Mouse (Mus musculus): ENCODE measurements around the gene Nrde2. TPM values are rescaled to one million over a fixed set of nuclear protein-coding genes. Genes with fewer than 3 reads are reported as not detected.
A peak's percentile ranks its signal among the peaks of the same experiment; 100 is the strongest.
"Not testable (repeated sequence)": the region's sequence is repeated elsewhere in the genome, so short reads cannot be mapped to it uniquely, and the experiment has no call there.

Gene Nrde2
- polyA plus RNA-seq, 1 experiment from 2014 or later: 7.6 TPM

- no peak for ATAC-seq (replicated peaks; ENCODE audit: insufficient number of reproducible peaks, insufficient read depth, low FRiP score, low read depth)
- Histone ChIP-seq H3K27me3 (no peaks in the 10 kb centered on the region), H3K36me3 (no peaks in the 10 kb centered on the region), H3K4me2 (no peak overlapping the region), H3K9ac (no peak overlapping the region), H3K27ac (no peak overlapping the region), H3K4me3 (no peak overlapping the region), H3K9me3 (replicated peaks) (no peaks in the 10 kb centered on the region), H3K4me1 (replicated peaks) (peaks cover 14% of the 10 kb centered on the region)
- WGBS: 62% methylated on average over 7 of the region's 7 CpGs
Measured at GRCm38 (mm10) chr12:100196786-100197185, 37.3 kb upstream of the Nrde2 start.

- H3K9ac ChIP-seq: no peak overlapping the region
- no peak overlapping the region for H3K27ac ChIP-seq
- H3K36me3 ChIP-seq: no peaks in the 10 kb centered on the region
- ATAC-seq (replicated peaks; ENCODE audit: insufficient number of reproducible peaks, insufficient read depth, low FRiP score, low read depth): no peak
- no peak overlapping the region for H3K4me2 ChIP-seq
- no peaks in the 10 kb centered on the region for H3K9me3 ChIP-seq (replicated peaks)
- no peaks in the 10 kb centered on the region for H3K27me3 ChIP-seq
- peaks cover 5% of the 10 kb centered on the region; the same call in 1 of the 2 replicates for H3K4me1 ChIP-seq (replicated peaks)
- no peak overlapping the region for H3K4me3 ChIP-seq
- WGBS: 92% methylated on average over 1 of the region's 1 CpGs
Measured at GRCm38 (mm10) chr12:100194181-100194580, 34.7 kb upstream of the Nrde2 start.

GRCm38 (mm10) chr12:100190802-100191201 lies 31.3 kb upstream of the Nrde2 start:
- Histone ChIP-seq H3K9me3 (replicated peaks) (no peaks in the 10 kb centered on the region), H3K36me3 (no peaks in the 10 kb centered on the region), H3K27me3 (no peaks in the 10 kb centered on the region), H3K4me2 (no peak overlapping the region), H3K4me3 (no peak overlapping the region), H3K4me1 (replicated peaks) (peaks cover 6% of the 10 kb centered on the region; the same call in 1 of the 2 replicates), H3K9ac (no peak overlapping the region), H3K27ac (no peak overlapping the region)
- no peak for ATAC-seq (replicated peaks; ENCODE audit: insufficient number of reproducible peaks, insufficient read depth, low FRiP score, low read depth)
- 73% methylated on average over 6 of the region's 6 CpGs for WGBS

- Histone ChIP-seq H3K36me3 (no peaks in the 10 kb centered on the region), H3K27ac (peak overlapping the region; percentile 97), H3K27me3 (no peaks in the 10 kb centered on the region), H3K4me1 (replicated peaks) (peaks cover 10% of the 10 kb centered on the region; the same call in 1 of the 2 replicates), H3K9me3 (replicated peaks) (no peaks in the 10 kb centered on the region), H3K4me2 (peak overlapping the region; percentile 94), H3K4me3 (peak overlapping the region; percentile 63), H3K9ac (peak overlapping the region; percentile 72)
- WGBS: 2% methylated on average over 29 of the region's 29 CpGs
- no peak for ATAC-seq (replicated peaks; ENCODE audit: insufficient number of reproducible peaks, insufficient read depth, low FRiP score, low read depth)
Measured at GRCm38 (mm10) chr12:100187756-100188430, 28.4 kb upstream of the Nrde2 start.

GRCm38 (mm10) chr12:100187013-100187755 lies 27.7 kb upstream of the Nrde2 start:
- peak overlapping the region; percentile 94 for H3K4me2 ChIP-seq
- WGBS: under 1% methylated on average over 52 of the region's 52 CpGs
- peak; percentile 99 for ATAC-seq (replicated peaks; ENCODE audit: insufficient number of reproducible peaks, insufficient read depth, low FRiP score, low read depth)
- no peaks in the 10 kb centered on the region for H3K36me3 ChIP-seq
- H3K27me3 ChIP-seq: no peaks in the 10 kb centered on the region
- peak overlapping the region; percentile 63 for H3K4me3 ChIP-seq
- H3K9me3 ChIP-seq (replicated peaks): no peaks in the 10 kb centered on the region
- peak overlapping the region; percentile 72 for H3K9ac ChIP-seq
- H3K27ac ChIP-seq: peak overlapping the region; percentile 97
- peaks cover 10% of the 10 kb centered on the region; the same call in 1 of the 2 replicates for H3K4me1 ChIP-seq (replicated peaks)

GRCm38 (mm10) chr12:100186376-100186775 lies 26.9 kb upstream of the Nrde2 start:
- peak overlapping the region; percentile 71 for H3K9ac ChIP-seq
- peak overlapping the region; percentile 94 for H3K4me2 ChIP-seq
- no peak for ATAC-seq (replicated peaks; ENCODE audit: insufficient number of reproducible peaks, insufficient read depth, low FRiP score, low read depth)
- no peaks in the 10 kb centered on the region for H3K9me3 ChIP-seq (replicated peaks)
- H3K36me3 ChIP-seq: no peaks in the 10 kb centered on the region
- H3K27ac ChIP-seq: peak overlapping the region; percentile 97
- peaks cover 10% of the 10 kb centered on the region; the same call in 1 of the 2 replicates for H3K4me1 ChIP-seq (replicated peaks)
- no peaks in the 10 kb centered on the region for H3K27me3 ChIP-seq
- peak overlapping the region; percentile 63 for H3K4me3 ChIP-seq
- WGBS: 17% methylated on average over 6 of the region's 6 CpGs

GRCm38 (mm10) chr12:100185897-100186296 lies 26.4 kb upstream of the Nrde2 start:
- Histone ChIP-seq H3K9me3 (replicated peaks) (no peaks in the 10 kb centered on the region), H3K27me3 (no peaks in the 10 kb centered on the region), H3K4me2 (peak overlapping the region; percentile 94; the same call in 1 of the 2 replicates), H3K9ac (no peak overlapping the region; the same call in 1 of the 2 replicates), H3K4me3 (no peak overlapping the region), H3K4me1 (replicated peaks) (peaks cover 10% of the 10 kb centered on the region; the same call in 1 of the 2 replicates), H3K27ac (peak overlapping the region; percentile 33; the same call in 1 of the 2 replicates), H3K36me3 (no peaks in the 10 kb centered on the region)
- no peak for ATAC-seq (replicated peaks; ENCODE audit: insufficient number of reproducible peaks, insufficient read depth, low FRiP score, low read depth)
- WGBS: 55% methylated on average over 7 of the region's 7 CpGs

GRCm38 (mm10) chr12:100184976-100185375 lies 25.5 kb upstream of the Nrde2 start:
- H3K27ac ChIP-seq; H3K9ac ChIP-seq; H3K4me3 ChIP-seq; H3K4me2 ChIP-seq; ATAC-seq (replicated peaks; ENCODE audit: insufficient number of reproducible peaks, insufficient read depth, low FRiP score, low read depth); H3K9me3 ChIP-seq (replicated peaks); H3K27me3 ChIP-seq; H3K36me3 ChIP-seq: not testable (repeated sequence)
- WGBS: 85% methylated on average over 2 of the region's 2 CpGs
- peaks cover 10% of the 10 kb centered on the region; the same call in 1 of the 2 replicates for H3K4me1 ChIP-seq (replicated peaks)

GRCm38 (mm10) chr12:100183970-100184369 lies 24.5 kb upstream of the Nrde2 start:
- H3K27me3 ChIP-seq: no peaks in the 10 kb centered on the region
- H3K4me2 ChIP-seq: no peak overlapping the region
- 58% methylated on average over 5 of the region's 5 CpGs for WGBS
- peaks cover 10% of the 10 kb centered on the region; the same call in 1 of the 2 replicates for H3K4me1 ChIP-seq (replicated peaks)
- H3K27ac ChIP-seq: no peak overlapping the region
- H3K9me3 ChIP-seq (replicated peaks): no peaks in the 10 kb centered on the region
- H3K36me3 ChIP-seq: no peaks in the 10 kb centered on the region
- ATAC-seq (replicated peaks; ENCODE audit: insufficient number of reproducible peaks, insufficient read depth, low FRiP score, low read depth): no peak
- no peak overlapping the region for H3K4me3 ChIP-seq
- H3K9ac ChIP-seq: no peak overlapping the region

GRCm38 (mm10) chr12:100182676-100183075 lies 23.2 kb upstream of the Nrde2 start:
- Histone ChIP-seq H3K4me1 (replicated peaks) (0 out of 2 replicates have a peak, but pooled peaks cover 10% of the 10 kb centered on the region), H3K27ac (no peak overlapping the region), H3K4me2 (no peak overlapping the region), H3K4me3 (no peak overlapping the region), H3K9ac (no peak overlapping the region), H3K27me3 (no peaks in the 10 kb centered on the region), H3K36me3 (no peaks in the 10 kb centered on the region), H3K9me3 (replicated peaks) (no peaks in the 10 kb centered on the region)
- no peak for ATAC-seq (replicated peaks; ENCODE audit: insufficient number of reproducible peaks, insufficient read depth, low FRiP score, low read depth)
- WGBS: 83% methylated on average over 2 of the region's 2 CpGs

GRCm38 (mm10) chr12:100180802-100181201 lies 21.3 kb upstream of the Nrde2 start:
- no peak overlapping the region for H3K4me3 ChIP-seq
- 0 out of 2 replicates have a peak, but pooled peaks cover 4% of the 10 kb centered on the region for H3K4me1 ChIP-seq (replicated peaks)
- no peak overlapping the region for H3K9ac ChIP-seq
- no peaks in the 10 kb centered on the region for H3K27me3 ChIP-seq
- WGBS: 86% methylated on average over 13 of the region's 13 CpGs
- no peak overlapping the region for H3K4me2 ChIP-seq
- no peaks in the 10 kb centered on the region for H3K9me3 ChIP-seq (replicated peaks)
- no peak overlapping the region for H3K27ac ChIP-seq
- ATAC-seq (replicated peaks; ENCODE audit: insufficient number of reproducible peaks, insufficient read depth, low FRiP score, low read depth): no peak
- no peaks in the 10 kb centered on the region for H3K36me3 ChIP-seq
